Mouse (Mus musculus): ENCODE results near the gene Gm45021. TPM values are rescaled to one million over a fixed set of nuclear protein-coding genes. Genes with fewer than 3 reads are reported as not detected.

The Gm45021 gene
- total and polyA plus RNA-seq, 2 experiments from 2014 or later = not detected

GRCm38 (mm10) chr6:48555104-48555890 is 34.1 kb upstream of the Gm45021 start:
- Histone ChIP-seq H3K4me1 (ENCODE audit: insufficient read depth, low read length) (peaks cover 8% of the 10 kb centered on the region; the same call in 1 of the 2 replicates), H3K4me3 (ENCODE audit: low read length) (peak overlapping the region; percentile 51), H3K9me3 (ENCODE audit: low read length) (no peaks in the 10 kb centered on the region), H3K9ac (replicated peaks; ENCODE audit: low read length) (peak overlapping the region; percentile 74), H3K4me2 (ENCODE audit: low read depth, low read length) (peak overlapping the region; percentile 77), H3K27ac (peak overlapping the region; percentile 99), H3K36me3 (ENCODE audit: insufficient read depth, low read length) (no peaks in the 10 kb centered on the region; the same call in 1 of the 2 replicates), H3K27me3 (ENCODE audit: insufficient read depth, low read length) (no peaks in the 10 kb centered on the region)
- 25% methylated on average over 13 of the region's 14 CpGs for WGBS
- DNase-seq (ENCODE audit: low spot score) (peak; percentile 92), ATAC-seq (peak; percentile 83)
- no peak for TF ChIP-seq CTCF (IDR thresholded peaks at IDR 0.05; ENCODE audit: low read depth)

GRCm38 (mm10) chr6:48555956-48556355 is 33.5 kb upstream of the Gm45021 start:
- no peak for TF ChIP-seq CTCF (IDR thresholded peaks at IDR 0.05; ENCODE audit: low read depth)
- Histone ChIP-seq H3K27ac (no peak overlapping the region), H3K9ac (replicated peaks; ENCODE audit: low read length) (no peak overlapping the region), H3K4me1 (ENCODE audit: insufficient read depth, low read length) (peaks cover 8% of the 10 kb centered on the region; the same call in 1 of the 2 replicates), H3K4me2 (ENCODE audit: low read depth, low read length) (peak overlapping the region; percentile 77), H3K4me3 (ENCODE audit: low read length) (no peak overlapping the region), H3K27me3 (ENCODE audit: insufficient read depth, low read length) (no peaks in the 10 kb centered on the region), H3K9me3 (ENCODE audit: low read length) (no peaks in the 10 kb centered on the region), H3K36me3 (ENCODE audit: insufficient read depth, low read length) (no peaks in the 10 kb centered on the region; the same call in 1 of the 2 replicates)
- WGBS = 90% methylated on average over 3 of the region's 3 CpGs
- ATAC-seq = no peak
- DNase-seq (ENCODE audit: low spot score) = no peak

DNA sequence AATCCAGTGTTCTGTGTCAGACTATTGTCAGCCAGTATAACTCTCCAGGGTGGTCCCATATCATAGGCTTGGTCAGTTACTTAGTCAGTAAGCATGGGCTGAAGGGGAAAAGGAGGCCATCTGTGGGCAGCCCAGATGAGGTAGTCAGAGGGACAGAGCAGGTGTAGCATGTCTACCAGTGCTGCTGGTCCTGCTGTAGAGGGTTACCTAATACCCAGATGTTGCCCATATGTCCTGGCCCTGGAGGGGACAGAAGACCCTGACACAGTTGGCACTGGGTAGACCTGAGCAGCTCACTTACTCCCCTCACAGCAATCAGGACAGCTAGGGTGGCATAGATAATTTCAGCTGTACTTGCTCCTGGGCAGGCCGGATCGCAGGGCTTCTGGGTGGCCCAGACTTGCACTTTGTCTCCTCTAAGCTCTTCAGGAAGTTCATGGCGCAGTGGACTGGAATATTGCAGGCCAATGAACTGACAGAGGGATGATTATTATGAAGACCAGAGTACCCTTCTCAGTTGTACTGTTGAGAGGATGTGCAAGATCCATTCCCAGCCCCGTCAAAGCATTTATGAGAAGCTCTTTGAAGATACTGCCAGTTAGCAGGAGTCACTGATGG is 23.6 kb upstream of the Gm45021 start:
- Histone ChIP-seq H3K9me3 (ENCODE audit: low read length) (no peaks in the 10 kb centered on the region), H3K27me3 (ENCODE audit: insufficient read depth, low read length) (no peaks in the 10 kb centered on the region), H3K4me2 (ENCODE audit: low read depth, low read length) (no peak overlapping the region), H3K4me3 (ENCODE audit: low read length) (no peak overlapping the region), H3K4me1 (ENCODE audit: insufficient read depth, low read length) (no peaks in the 10 kb centered on the region; the same call in 1 of the 2 replicates), H3K36me3 (ENCODE audit: insufficient read depth, low read length) (0 out of 2 replicates have a peak, but pooled peaks cover 4% of the 10 kb centered on the region), H3K27ac (no peak overlapping the region), H3K9ac (replicated peaks; ENCODE audit: low read length) (no peak overlapping the region)
- no peak for ATAC-seq
- no peak for DNase-seq (ENCODE audit: low spot score)
- 93% methylated on average over 4 of the region's 4 CpGs for whole genome bisulfite sequencing
- TF ChIP-seq CTCF (IDR thresholded peaks at IDR 0.05; ENCODE audit: low read depth) = no peak

GRCm38 (mm10) chr6:48566312-48566711 is 23.1 kb upstream of the Gm45021 start:
- no peaks in the 10 kb centered on the region for H3K27me3 ChIP-seq (ENCODE audit: insufficient read depth, low read length)
- H3K9me3 ChIP-seq (ENCODE audit: low read length) = no peaks in the 10 kb centered on the region
- 0 out of 2 replicates have a peak, but pooled peaks cover 4% of the 10 kb centered on the region for H3K36me3 ChIP-seq (ENCODE audit: insufficient read depth, low read length)
- no peak overlapping the region for H3K4me2 ChIP-seq (ENCODE audit: low read depth, low read length)
- no peak for ATAC-seq
- no peak overlapping the region for H3K27ac ChIP-seq
- peak; percentile 19 for DNase-seq (ENCODE audit: low spot score)
- H3K9ac ChIP-seq (replicated peaks; ENCODE audit: low read length) = no peak overlapping the region
- no peaks in the 10 kb centered on the region; the same call in 1 of the 2 replicates for H3K4me1 ChIP-seq (ENCODE audit: insufficient read depth, low read length)
- H3K4me3 ChIP-seq (ENCODE audit: low read length) = no peak overlapping the region
- 37% methylated on average over 5 of the region's 5 CpGs for WGBS
- TF ChIP-seq CTCF (IDR thresholded peaks at IDR 0.05; ENCODE audit: low read depth) = no peak

DNA sequence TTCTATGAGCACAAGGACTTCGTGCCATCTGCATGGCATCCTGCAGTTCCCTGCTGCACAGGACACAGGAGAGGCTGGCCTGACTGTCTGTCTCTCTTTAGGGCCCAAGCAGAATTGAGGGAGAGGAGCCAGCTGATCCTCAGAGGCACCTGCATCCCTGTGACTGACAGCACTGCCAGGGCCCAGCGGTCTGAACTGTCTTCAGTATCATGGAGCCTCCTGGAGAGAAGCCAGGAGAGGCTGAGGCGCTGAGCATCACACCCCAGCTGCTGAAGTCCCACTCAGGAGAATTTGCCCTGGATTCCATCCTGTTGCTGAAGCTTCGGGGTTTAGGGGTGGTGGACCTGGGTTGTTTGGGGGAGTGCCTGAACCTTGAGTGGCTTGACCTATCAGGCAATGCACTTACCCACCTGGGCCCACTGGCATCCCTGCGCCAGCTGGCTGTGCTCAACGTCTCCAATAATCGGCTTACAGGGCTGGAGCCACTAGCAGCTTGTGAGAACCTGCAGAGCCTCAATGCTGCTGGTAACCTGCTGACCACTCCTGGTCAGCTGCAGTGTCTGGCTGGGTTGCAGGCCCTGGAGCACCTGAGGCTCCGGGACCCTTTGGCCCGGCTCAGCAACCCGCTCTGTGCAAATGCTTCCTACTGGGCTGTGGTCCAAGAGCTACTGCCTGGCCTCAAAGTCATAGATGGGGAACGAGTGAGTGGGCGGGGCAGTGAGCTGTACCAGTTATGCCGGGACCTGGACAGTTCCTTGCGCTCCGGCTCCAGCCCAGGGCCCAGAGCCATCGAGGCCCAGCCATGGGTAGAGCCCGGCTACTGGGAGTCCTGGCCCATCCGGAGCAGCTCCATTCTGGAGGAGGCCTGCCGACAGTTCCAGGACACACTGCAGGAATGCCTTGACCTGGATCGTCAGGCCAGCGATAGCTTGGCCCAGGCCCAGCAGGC is 21.1 kb upstream of the Gm45021 start:
- Histone ChIP-seq H3K9ac (replicated peaks; ENCODE audit: low read length) (no peak overlapping the region), H3K27ac (peak overlapping the region; percentile 62; the same call in 1 of the 2 replicates), H3K4me3 (ENCODE audit: low read length) (no peak overlapping the region), H3K9me3 (ENCODE audit: low read length) (no peaks in the 10 kb centered on the region), H3K36me3 (ENCODE audit: insufficient read depth, low read length) (0 out of 2 replicates have a peak, but pooled peaks cover 4% of the 10 kb centered on the region), H3K4me1 (ENCODE audit: insufficient read depth, low read length) (no peaks in the 10 kb centered on the region; the same call in 1 of the 2 replicates), H3K4me2 (ENCODE audit: low read depth, low read length) (no peak overlapping the region), H3K27me3 (ENCODE audit: insufficient read depth, low read length) (no peaks in the 10 kb centered on the region)
- no peak for TF ChIP-seq CTCF (IDR thresholded peaks at IDR 0.05; ENCODE audit: low read depth)
- DNase-seq (ENCODE audit: low spot score) (peak; percentile 60), ATAC-seq (peak; percentile 59)
- 51% methylated on average over 21 of the region's 21 CpGs for WGBS

Measured in hindbrain, postnatal 0 days (tissue).